Mouse (Mus musculus): ENCODE results near the gene Jun.

DNA sequence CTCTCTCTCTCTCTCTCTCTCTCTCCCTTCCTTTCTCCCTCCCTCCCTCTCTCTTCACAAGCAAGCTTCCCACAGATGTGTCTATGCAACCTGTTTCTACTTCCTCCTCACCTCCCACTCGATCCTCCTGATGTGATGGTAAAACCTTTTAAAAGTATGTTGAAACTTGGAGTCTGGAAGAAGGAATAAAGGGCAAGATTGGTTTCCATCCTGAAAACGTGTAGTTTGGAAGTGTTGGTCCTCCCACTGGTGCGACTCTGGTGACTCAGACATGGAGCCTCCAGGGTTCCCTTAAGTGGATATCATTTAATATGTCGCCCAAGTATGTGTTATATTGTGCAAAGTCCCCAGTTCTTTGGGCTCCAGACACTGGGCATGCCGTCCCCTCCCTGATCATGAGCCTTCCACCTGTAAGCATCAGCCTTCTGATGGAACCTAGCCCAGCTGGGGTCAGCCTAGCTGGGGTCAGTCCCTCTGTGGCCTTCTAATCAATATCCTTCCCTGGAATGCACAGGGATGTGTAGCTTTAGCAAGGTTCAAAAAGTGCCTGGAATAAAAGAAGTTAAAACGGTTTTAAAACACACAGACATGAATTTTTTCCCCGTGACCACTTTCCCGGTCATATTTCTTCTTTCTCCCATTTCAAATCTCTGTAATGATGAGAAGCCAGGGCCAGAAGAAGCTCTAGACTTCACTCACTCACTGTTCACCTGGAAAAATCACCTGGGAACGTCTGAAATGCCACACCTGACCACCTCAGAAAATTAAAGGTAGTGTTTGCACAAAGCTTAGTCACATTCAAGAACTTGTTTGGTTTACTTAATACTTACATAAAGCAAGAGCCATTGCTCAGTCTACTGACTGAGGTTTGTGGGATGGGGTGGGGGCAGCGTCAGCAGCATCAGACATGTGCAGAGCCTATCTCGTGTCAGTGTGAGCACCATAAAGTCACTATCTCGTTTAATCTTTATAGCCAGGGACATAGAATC, 30.1 kb downstream of the Jun start:
- TF ChIP-seq GATA1 (IDR thresholded peaks at IDR 0.05; ENCODE audit: borderline replicate concordance, low read length), result no peak
- no peak for TF ChIP-seq FLI1 (IDR thresholded peaks at IDR 0.05; ENCODE audit: low read length)

Data from megakaryocyte, embryonic 14.5 days (primary cell).